Mouse (Mus musculus) CD4-positive naive resting alpha-beta T cell, adult 76 days (primary cell): Measurements from ENCODE around the gene Endog. TPM values are rescaled to one million over a fixed set of nuclear protein-coding genes. Genes with fewer than 3 reads are reported as not detected.

Experiments used
- total RNA-seq: library from RNA; stranded (reverse); gene quantifications from one replicate; pipeline ENCODE4 v1.2.4, GENCODE M21; 2023

The Endog gene
- total RNA-seq, result 13.2 TPM

GRCm38 (mm10) chr2:30171371-30171996, at the start of gene Endog:
Gene Endog (plus strand): TSS chr2:30171493.

DNA sequence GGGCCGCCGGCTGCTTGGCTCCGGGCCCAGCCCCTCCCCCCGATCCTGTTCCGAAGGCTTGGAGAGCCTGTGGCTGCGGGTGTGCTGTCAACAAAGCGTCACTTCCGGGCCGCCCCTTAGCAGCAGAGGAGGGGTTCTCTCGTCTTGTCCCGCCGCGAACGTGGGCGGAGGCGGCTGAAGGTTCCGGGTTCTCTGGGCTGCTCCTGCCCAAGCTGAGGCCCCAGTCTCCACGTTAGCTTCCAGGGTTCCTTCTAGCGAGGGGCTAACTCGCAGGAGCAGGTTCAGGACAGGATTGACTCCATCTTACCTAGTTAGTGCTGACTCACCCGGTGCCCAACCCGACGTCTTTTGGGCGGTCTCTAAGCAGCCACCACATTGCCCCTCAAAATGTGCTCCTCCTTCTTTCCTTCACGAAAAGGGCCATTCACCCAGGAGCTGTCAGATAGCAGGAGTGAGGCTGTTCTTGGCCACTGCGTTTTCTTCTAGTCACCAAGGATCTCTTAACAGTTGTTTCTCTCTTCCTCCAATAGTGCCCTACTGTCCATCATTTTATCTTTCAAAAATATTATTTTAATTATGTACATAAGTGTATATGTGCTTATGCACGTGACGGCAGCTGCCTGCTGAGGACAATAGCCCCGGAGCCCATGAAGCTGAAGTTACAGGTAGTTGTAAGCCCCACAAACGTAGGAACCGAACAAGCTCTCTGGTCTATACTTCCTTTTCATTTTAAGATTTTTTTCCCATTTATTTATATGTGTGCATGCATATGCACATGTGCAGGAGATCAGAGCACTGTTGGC, 46.6 kb upstream of the Endog start, which contains the start of gene Zer1:
Gene Zer1, minus strand, starts transcription at position 114 of the 803 bp plus-strand sequence.

GRCm38 (mm10) chr2:30133613-30134377, 37.5 kb upstream of the Endog start, which contains the start of gene Tbc1d13:
Gene Tbc1d13 (plus strand): TSS chr2:30133746.

GRCm38 (mm10) chr2:30177700-30178675, 6.7 kb downstream of the Endog start, which contains the start of gene Spout1:
Gene Spout1 (minus strand): TSS chr2:30178459.

DNA sequence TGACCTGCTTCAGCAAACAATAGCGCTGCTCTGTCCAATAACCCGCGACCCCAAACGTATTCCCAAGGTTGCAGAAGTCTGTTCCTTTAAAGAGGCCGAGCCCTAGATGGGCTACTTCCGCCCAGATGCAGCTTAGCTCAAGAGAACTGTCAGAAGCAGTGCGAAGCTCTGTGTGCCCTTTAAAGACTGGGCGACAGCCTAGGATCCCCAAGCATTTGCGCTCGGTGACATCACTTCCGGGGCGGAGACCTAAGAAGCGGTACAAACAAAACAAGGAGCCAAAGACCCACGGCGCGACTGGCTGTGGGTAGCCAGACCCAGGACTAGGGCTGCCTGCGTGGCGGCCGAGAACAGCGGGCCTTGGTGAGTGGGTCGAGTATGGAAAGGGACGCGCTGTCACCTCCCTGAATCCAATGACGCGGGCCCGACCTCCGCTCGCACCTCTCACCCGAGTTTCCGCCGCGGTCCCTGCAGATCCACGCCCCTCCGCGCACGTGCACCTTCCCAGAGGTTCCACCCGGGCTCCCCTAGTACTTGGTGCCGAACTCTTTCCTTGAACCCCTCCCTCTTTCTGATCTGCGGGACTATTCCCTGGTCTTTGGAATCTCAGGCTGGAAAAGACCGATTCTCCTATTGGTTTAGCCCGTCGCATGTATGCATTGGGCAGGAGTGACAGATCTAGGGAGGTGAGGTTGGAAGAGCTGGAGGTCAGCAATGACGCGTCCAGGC, 34.5 kb downstream of the Endog start, which contains the start of gene Kyat1:
Gene Kyat1, minus strand, starts transcription at position 219 of the 729 bp plus-strand sequence.

Other genes with a start within 250 kb of the Endog start
- gene Gle1, start 236.1 kb upstream of the Endog start, total RNA-seq, result 78.1 TPM
- gene Sptan1, start 205.9 kb upstream of the Endog start, total RNA-seq, result 284 TPM
- 0.73 TPM for gene Wdr34, start 122.6 kb upstream of the Endog start, total RNA-seq
- gene Set, start 114.1 kb upstream of the Endog start, total RNA-seq, result 207 TPM
- 0.67 TPM for gene Pkn3, start 93.8 kb upstream of the Endog start, total RNA-seq
- 10.0 TPM for gene Zdhhc12, start 77.8 kb upstream of the Endog start, total RNA-seq
- 81.2 TPM for gene Zer1, start 46.9 kb upstream of the Endog start, total RNA-seq
- gene Tbc1d13, start 37.7 kb upstream of the Endog start, total RNA-seq, result 30.3 TPM
- gene Spout1, start 7.0 kb downstream of the Endog start, total RNA-seq, result 19.0 TPM
- 12.2 TPM for gene Kyat1, start 34.4 kb downstream of the Endog start, total RNA-seq
- 64.4 TPM for gene Lrrc8a, start 66.2 kb downstream of the Endog start, total RNA-seq
- gene Gm28035, start 69.1 kb downstream of the Endog start, total RNA-seq, result 6.5 TPM
- gene Phyhd1, start 94.7 kb downstream of the Endog start, total RNA-seq, result 11.6 TPM
- gene Gm28038, start 109.5 kb downstream of the Endog start, total RNA-seq, result not detected
- gene Dolk, start 114.8 kb downstream of the Endog start, total RNA-seq, result 9.9 TPM
- 48.7 TPM for gene Nup188, start 114.9 kb downstream of the Endog start, total RNA-seq
- 78.6 TPM for gene Sh3glb2, start 187.8 kb downstream of the Endog start, total RNA-seq
- 10.7 TPM for gene Miga2, start 192.7 kb downstream of the Endog start, total RNA-seq
- 19.8 TPM for gene Dolpp1, start 220.8 kb downstream of the Endog start, total RNA-seq
- gene Crat, start 244.3 kb downstream of the Endog start, total RNA-seq, result 8.3 TPM
- 79.2 TPM for gene Ptpa, start 244.5 kb downstream of the Endog start, total RNA-seq